Mouse (Mus musculus) layer of hippocampus, postnatal 25 days (tissue): ENCODE data around the gene Jph4. TPM values are rescaled to one million over a fixed set of nuclear protein-coding genes. Genes with fewer than 3 reads are reported as not detected.

ENCODE experiments used
- DNase-seq, 2 experiments: peaks; one replicate each; pipeline ENCODE4 v3.0.0; 2022; ENCODE audit warnings: mixed read lengths in 2 of 2, low spot score in 1 of 2; ENCODE audit errors: extremely low spot score in 1 of 2
- total RNA-seq, 2 experiments: library from RNA; stranded (reverse); gene quantifications; 2 replicates each; pipeline ENCODE4 v1.2.3; 2021

The Jph4 gene
- total RNA-seq, 2 experiments from 2014 or later, result 422 to 463 TPM

GRCm38 (mm10) chr14:55071756-55072155 lies 45.0 kb downstream of the Jph4 start:
- DNase-seq, result no peak

- peak in 1 of 2 experiments; percentile 40 for DNase-seq
Observed at GRCm38 (mm10) chr14:55066042-55066441, 50.7 kb downstream of the Jph4 start.

GRCm38 (mm10) chr14:55065391-55065790 lies 51.3 kb downstream of the Jph4 start:
- no peak for DNase-seq

DNA sequence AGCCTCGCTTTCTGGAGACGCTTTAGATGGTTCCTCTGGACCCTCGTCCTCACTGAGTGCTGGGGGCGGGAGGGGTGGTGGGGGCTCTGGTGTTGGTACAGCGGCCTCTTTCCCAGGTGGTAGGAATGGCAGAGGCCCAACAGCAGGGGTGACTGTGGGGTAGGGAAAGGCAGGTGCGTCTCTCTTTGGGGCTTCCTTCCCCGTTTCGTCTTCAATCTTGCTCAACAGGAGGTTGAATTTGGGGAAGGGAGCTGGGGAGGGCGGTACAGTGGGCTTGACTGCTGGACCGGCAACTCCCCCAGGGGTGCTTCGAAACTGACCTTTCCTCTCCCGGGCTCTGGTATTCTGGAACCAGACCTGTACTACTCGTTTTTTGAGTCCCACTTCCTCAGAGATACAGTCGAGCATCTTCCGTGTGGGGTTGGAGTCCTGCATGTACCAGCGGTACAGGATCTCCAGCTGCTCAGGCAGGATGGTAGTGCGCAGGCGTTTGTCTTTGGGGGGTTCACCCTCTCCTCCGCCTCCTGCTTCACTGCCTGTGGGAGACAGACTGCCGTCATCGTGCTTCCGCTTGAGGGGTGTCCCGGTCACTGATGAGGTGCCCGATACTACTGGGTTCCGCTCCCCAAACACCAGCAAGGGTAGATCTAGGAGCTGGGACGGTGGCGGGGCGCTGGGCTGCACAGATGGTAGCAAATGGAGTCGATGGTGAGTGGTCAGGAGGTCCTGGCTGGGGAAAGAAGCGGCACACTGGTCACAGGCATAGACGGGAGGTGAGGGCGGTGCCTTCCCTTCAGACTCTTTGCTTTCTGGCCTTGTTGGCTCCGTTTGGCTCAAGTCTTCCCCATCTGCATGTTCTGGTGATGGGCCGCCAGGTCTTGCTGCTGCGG lies 52.0 kb downstream of the Jph4 start:
- peak in 1 of 2 experiments; percentile 35 for DNase-seq

DNA sequence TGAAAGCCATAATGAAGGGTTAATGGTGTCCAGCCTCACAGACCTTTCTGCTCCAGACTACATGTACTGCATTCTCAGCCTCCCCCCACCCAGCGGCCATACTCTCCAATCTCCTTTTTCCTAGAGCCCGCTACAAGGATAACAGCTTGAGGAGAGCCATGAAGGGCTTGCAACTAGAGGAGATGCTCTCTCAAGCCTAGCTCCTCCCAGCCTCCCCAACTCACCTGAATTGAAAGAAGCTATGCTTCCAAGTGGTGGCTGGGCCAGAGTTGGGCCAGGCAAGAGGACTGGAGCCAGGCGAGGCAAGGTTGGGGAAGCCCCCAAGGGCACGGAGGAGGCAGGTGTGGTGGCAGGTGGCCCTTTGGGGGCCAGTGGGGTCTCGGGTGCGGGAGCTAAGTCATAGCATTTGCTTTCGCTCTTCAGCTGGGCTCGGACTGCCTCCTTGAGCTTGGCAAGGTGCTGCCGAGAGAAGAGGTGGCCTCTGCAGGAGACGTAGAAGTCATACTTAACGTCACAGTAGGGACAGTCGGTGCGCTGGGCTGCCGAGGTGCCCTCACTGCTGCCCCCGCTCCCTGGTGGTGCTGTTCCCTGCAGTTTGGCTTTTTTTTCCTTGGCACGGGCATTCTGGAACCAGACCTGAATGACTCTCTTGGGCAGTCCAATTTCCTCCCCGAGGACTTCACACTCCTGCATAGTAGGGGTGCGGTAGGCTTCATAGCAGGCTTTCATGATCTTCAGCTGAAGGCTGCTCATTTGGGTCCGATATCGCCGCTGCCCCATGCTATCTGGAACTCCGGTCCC lies 53.0 kb downstream of the Jph4 start:
- DNase-seq, result peak in 1 of 2 experiments; percentile 28

DNA sequence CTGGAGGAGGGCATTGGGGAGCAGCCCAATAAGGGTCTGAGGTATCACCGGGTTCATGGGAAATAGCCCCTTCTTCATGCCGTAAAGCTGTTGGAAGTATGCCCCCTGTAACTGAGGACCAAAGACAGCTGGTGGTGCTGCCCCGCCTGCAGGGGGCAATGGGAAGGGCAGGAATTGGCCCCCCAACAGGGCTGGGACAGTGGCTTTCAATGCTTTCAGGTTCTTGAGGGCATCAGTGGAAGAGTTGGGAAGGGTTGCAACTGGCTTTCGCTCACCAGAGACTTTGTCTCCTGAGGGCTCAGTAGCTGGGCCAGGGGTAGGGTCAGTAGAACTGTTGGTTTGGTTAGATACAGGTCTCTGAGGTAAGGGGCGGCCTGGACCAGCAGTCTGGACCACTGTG lies 53.6 kb downstream of the Jph4 start:
- DNase-seq, result no peak

- DNase-seq, result peak in 1 of 2 experiments; percentile 35
Observed at GRCm38 (mm10) chr14:55062626-55063025, 54.1 kb downstream of the Jph4 start.

- peak in 1 of 2 experiments; percentile 8 for DNase-seq
Observed at GRCm38 (mm10) chr14:55061845-55062244, 54.9 kb downstream of the Jph4 start.

DNA sequence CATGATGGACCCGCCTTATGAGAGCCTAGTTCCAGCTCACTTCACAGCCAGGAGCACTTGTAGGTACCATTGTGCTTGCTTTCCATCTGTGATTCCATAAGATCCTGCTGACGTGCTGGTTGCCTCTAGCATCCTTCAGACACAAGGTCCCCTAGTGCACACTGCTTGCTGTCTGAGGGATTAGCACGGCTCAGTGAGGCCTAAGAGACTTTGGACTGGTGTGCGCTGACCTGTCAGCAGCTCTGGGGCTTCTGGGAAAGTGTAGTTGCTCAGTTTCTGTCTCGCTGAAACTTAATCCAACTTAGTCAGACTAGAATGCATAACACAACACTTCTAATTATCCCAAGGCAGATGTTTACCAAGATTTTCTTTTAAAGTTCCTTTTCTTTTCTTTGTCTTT lies 56.8 kb downstream of the Jph4 start:
- DNase-seq, result peak in 1 of 2 experiments; percentile 14

- DNase-seq, result no peak
Observed at GRCm38 (mm10) chr14:55059009-55059408, 57.7 kb downstream of the Jph4 start.

Other genes starting within 250 kb of the Jph4 start
- gene Homez, start 246.0 kb downstream of the Jph4 start, total RNA-seq, result 10 to 100 TPM; 21.9 to 23.6 TPM
- gene Ppp1r3e, start 239.4 kb downstream of the Jph4 start, total RNA-seq, result 10 to 100 TPM; 19.4 to 22.6 TPM
- 100 to 1,000 TPM; 108 to 117 TPM for gene Bcl2l2, start 233.6 kb downstream of the Jph4 start, total RNA-seq
- gene Gm20521, start 233.5 kb downstream of the Jph4 start, total RNA-seq, result 10 to 100 TPM in 1 of 2 experiments, 1 to 10 TPM in 1; 3.1 to 13.8 TPM
- gene Pabpn1, start 224.4 kb downstream of the Jph4 start, total RNA-seq, result 100 to 1,000 TPM; 193 to 262 TPM
- gene Slc22a17, start 203.8 kb downstream of the Jph4 start, total RNA-seq, result 100 to 1,000 TPM; 715 to 737 TPM
- 10 to 100 TPM; 11.0 to 12.7 TPM for gene Efs, start 190.8 kb downstream of the Jph4 start, total RNA-seq
- gene Il25, start 184.2 kb downstream of the Jph4 start, total RNA-seq, result under 1 TPM in 1 of 2 experiments, not detected in 1; 0.59 TPM
- gene Cmtm5, start 180.7 kb downstream of the Jph4 start, total RNA-seq, result 10 to 100 TPM; 75.4 to 89.3 TPM
- 1 to 10 TPM; 1.4 to 4.8 TPM for gene Myh6, start 150.0 kb downstream of the Jph4 start, total RNA-seq
- not detected for gene Gm17428, start 140.0 kb downstream of the Jph4 start, total RNA-seq
- 10 to 100 TPM in 1 of 2 experiments, 1 to 10 TPM in 1; 7.8 to 10.3 TPM for gene Myh7, start 122.3 kb downstream of the Jph4 start, total RNA-seq
- gene Ngdn, start 101.5 kb downstream of the Jph4 start, total RNA-seq, result 10 to 100 TPM; 31.4 to 31.8 TPM
- gene Zfhx2, start 24.6 kb downstream of the Jph4 start, total RNA-seq, result 10 to 100 TPM; 37.8 to 63.0 TPM
- 10 to 100 TPM; 21.9 to 22.9 TPM for gene Thtpa, start 22.2 kb downstream of the Jph4 start, total RNA-seq
- 10 to 100 TPM; 15.7 to 19.4 TPM for gene Ap1g2, start 10.3 kb downstream of the Jph4 start, total RNA-seq
- gene Dhrs2, start 105.1 kb upstream of the Jph4 start, total RNA-seq, result not detected